Mouse (Mus musculus): ENCODE data around the gene Rest. TPM values are rescaled to one million over a fixed set of nuclear protein-coding genes. Genes with fewer than 3 reads are reported as not detected.

Rest gene
- polyA plus RNA-seq, 1 experiment from 2014 or later, result 7.4 TPM

- WGBS, result 92% methylated on average over 30 of the region's 30 CpGs
- Histone ChIP-seq H3K4me3 (ENCODE audit: low read depth, low read length) (no peak overlapping the region), H3K4me2 (ENCODE audit: low read length) (peak overlapping the region; percentile 81; the same call in 1 of the 2 replicates), H3K4me1 (ENCODE audit: control insufficient read depth, insufficient read depth, low read length) (no peaks in the 10 kb centered on the region; the same call in 1 of the 2 replicates), H3K36me3 (ENCODE audit: control insufficient read depth, insufficient read depth, low read length) (peaks cover 27% of the 10 kb centered on the region; the same call in 1 of the 2 replicates), H3K9me3 (replicated peaks; ENCODE audit: control insufficient read depth, low read length) (no peaks in the 10 kb centered on the region), H3K27ac (ENCODE audit: low read depth, low read length) (no peak overlapping the region), H3K27me3 (replicated peaks; ENCODE audit: control insufficient read depth, insufficient read depth, low read length) (no peaks in the 10 kb centered on the region), H3K9ac (ENCODE audit: low read length) (no peak overlapping the region)
- DNase-seq (ENCODE audit: low spot score), result no peak
- no peak for ATAC-seq
Measured at GRCm38 (mm10) chr5:77267957-77268624, 2.8 kb downstream of the Rest start.

GRCm38 (mm10) chr5:77269399-77269798, 4.1 kb downstream of the Rest start:
- no peaks in the 10 kb centered on the region; the same call in 1 of the 2 replicates for H3K4me1 ChIP-seq (ENCODE audit: control insufficient read depth, insufficient read depth, low read length)
- H3K9me3 ChIP-seq (replicated peaks; ENCODE audit: control insufficient read depth, low read length), result no peaks in the 10 kb centered on the region
- peaks cover 31% of the 10 kb centered on the region for H3K36me3 ChIP-seq (ENCODE audit: control insufficient read depth, insufficient read depth, low read length)
- no peak overlapping the region for H3K9ac ChIP-seq (ENCODE audit: low read length)
- H3K27me3 ChIP-seq (replicated peaks; ENCODE audit: control insufficient read depth, insufficient read depth, low read length), result no peaks in the 10 kb centered on the region
- H3K4me3 ChIP-seq (ENCODE audit: low read depth, low read length), result no peak overlapping the region
- DNase-seq (ENCODE audit: low spot score) (no peak), ATAC-seq (no peak)
- H3K4me2 ChIP-seq (ENCODE audit: low read length), result no peak overlapping the region
- H3K27ac ChIP-seq (ENCODE audit: low read depth, low read length), result no peak overlapping the region
- 78% methylated on average over 8 of the region's 8 CpGs for WGBS

GRCm38 (mm10) chr5:77273151-77273550, 7.9 kb downstream of the Rest start:
- 85% methylated on average over 7 of the region's 7 CpGs for WGBS
- no peak overlapping the region for H3K4me3 ChIP-seq (ENCODE audit: low read depth, low read length)
- H3K4me2 ChIP-seq (ENCODE audit: low read length), result no peak overlapping the region
- no peak overlapping the region for H3K9ac ChIP-seq (ENCODE audit: low read length)
- H3K27me3 ChIP-seq (replicated peaks; ENCODE audit: control insufficient read depth, insufficient read depth, low read length), result no peaks in the 10 kb centered on the region
- H3K27ac ChIP-seq (ENCODE audit: low read depth, low read length), result no peak overlapping the region
- no peaks in the 10 kb centered on the region for H3K9me3 ChIP-seq (replicated peaks; ENCODE audit: control insufficient read depth, low read length)
- H3K4me1 ChIP-seq (ENCODE audit: control insufficient read depth, insufficient read depth, low read length), result no peaks in the 10 kb centered on the region; the same call in 1 of the 2 replicates
- DNase-seq (ENCODE audit: low spot score), result no peak
- H3K36me3 ChIP-seq (ENCODE audit: control insufficient read depth, insufficient read depth, low read length), result peaks cover 52% of the 10 kb centered on the region
- no peak for ATAC-seq

GRCm38 (mm10) chr5:77275950-77276349, 10.7 kb downstream of the Rest start:
- no peak overlapping the region for H3K4me3 ChIP-seq (ENCODE audit: low read depth, low read length)
- H3K27me3 ChIP-seq (replicated peaks; ENCODE audit: control insufficient read depth, insufficient read depth, low read length), result no peaks in the 10 kb centered on the region
- no peak overlapping the region for H3K27ac ChIP-seq (ENCODE audit: low read depth, low read length)
- H3K9ac ChIP-seq (ENCODE audit: low read length), result no peak overlapping the region
- no peak overlapping the region for H3K4me2 ChIP-seq (ENCODE audit: low read length)
- H3K4me1 ChIP-seq (ENCODE audit: control insufficient read depth, insufficient read depth, low read length), result no peaks in the 10 kb centered on the region
- 89% methylated on average over 5 of the region's 5 CpGs for WGBS
- no peaks in the 10 kb centered on the region for H3K9me3 ChIP-seq (replicated peaks; ENCODE audit: control insufficient read depth, low read length)
- DNase-seq (ENCODE audit: low spot score) (peak; percentile 48), ATAC-seq (no peak)
- H3K36me3 ChIP-seq (ENCODE audit: control insufficient read depth, insufficient read depth, low read length), result peaks cover 42% of the 10 kb centered on the region

- H3K27ac ChIP-seq (ENCODE audit: low read depth, low read length), result no peak overlapping the region
- H3K4me3 ChIP-seq (ENCODE audit: low read depth, low read length), result no peak overlapping the region
- no peak overlapping the region for H3K9ac ChIP-seq (ENCODE audit: low read length)
- H3K36me3 ChIP-seq (ENCODE audit: control insufficient read depth, insufficient read depth, low read length), result peaks cover 48% of the 10 kb centered on the region
- H3K27me3 ChIP-seq (replicated peaks; ENCODE audit: control insufficient read depth, insufficient read depth, low read length), result no peaks in the 10 kb centered on the region
- 96% methylated on average over 6 of the region's 6 CpGs for WGBS
- H3K9me3 ChIP-seq (replicated peaks; ENCODE audit: control insufficient read depth, low read length), result no peaks in the 10 kb centered on the region
- no peaks in the 10 kb centered on the region for H3K4me1 ChIP-seq (ENCODE audit: control insufficient read depth, insufficient read depth, low read length)
- no peak overlapping the region for H3K4me2 ChIP-seq (ENCODE audit: low read length)
- DNase-seq (ENCODE audit: low spot score) (no peak), ATAC-seq (no peak)
Measured at GRCm38 (mm10) chr5:77277204-77277603, 11.9 kb downstream of the Rest start.

GRCm38 (mm10) chr5:77281518-77282174, 16.4 kb downstream of the Rest start:
- no peaks in the 10 kb centered on the region for H3K27me3 ChIP-seq (replicated peaks; ENCODE audit: control insufficient read depth, insufficient read depth, low read length)
- no peak for DNase-seq (ENCODE audit: low spot score)
- no peak overlapping the region for H3K4me2 ChIP-seq (ENCODE audit: low read length)
- H3K4me3 ChIP-seq (ENCODE audit: low read depth, low read length), result no peak overlapping the region
- no peak for ATAC-seq
- no peak overlapping the region for H3K9ac ChIP-seq (ENCODE audit: low read length)
- no peaks in the 10 kb centered on the region for H3K9me3 ChIP-seq (replicated peaks; ENCODE audit: control insufficient read depth, low read length)
- peaks cover 51% of the 10 kb centered on the region for H3K36me3 ChIP-seq (ENCODE audit: control insufficient read depth, insufficient read depth, low read length)
- H3K4me1 ChIP-seq (ENCODE audit: control insufficient read depth, insufficient read depth, low read length), result no peaks in the 10 kb centered on the region
- H3K27ac ChIP-seq (ENCODE audit: low read depth, low read length), result no peak overlapping the region
- WGBS, result 90% methylated on average over 20 of the region's 20 CpGs

- no peak overlapping the region for H3K4me3 ChIP-seq (ENCODE audit: low read depth, low read length)
- H3K4me2 ChIP-seq (ENCODE audit: low read length), result no peak overlapping the region
- no peak for ATAC-seq
- no peak overlapping the region for H3K27ac ChIP-seq (ENCODE audit: low read depth, low read length)
- H3K4me1 ChIP-seq (ENCODE audit: control insufficient read depth, insufficient read depth, low read length), result no peaks in the 10 kb centered on the region
- H3K9me3 ChIP-seq (replicated peaks; ENCODE audit: control insufficient read depth, low read length), result no peaks in the 10 kb centered on the region
- peak; percentile 25 for DNase-seq (ENCODE audit: low spot score)
- no peaks in the 10 kb centered on the region for H3K27me3 ChIP-seq (replicated peaks; ENCODE audit: control insufficient read depth, insufficient read depth, low read length)
- H3K36me3 ChIP-seq (ENCODE audit: control insufficient read depth, insufficient read depth, low read length), result peaks cover 47% of the 10 kb centered on the region
- WGBS, result 87% methylated on average over 9 of the region's 9 CpGs
- H3K9ac ChIP-seq (ENCODE audit: low read length), result no peak overlapping the region
Measured at GRCm38 (mm10) chr5:77282242-77282641, 17.0 kb downstream of the Rest start.

- H3K9me3 ChIP-seq (replicated peaks; ENCODE audit: control insufficient read depth, low read length), result no peaks in the 10 kb centered on the region
- H3K27ac ChIP-seq (ENCODE audit: low read depth, low read length), result no peak overlapping the region
- no peak for ATAC-seq
- no peaks in the 10 kb centered on the region for H3K4me1 ChIP-seq (ENCODE audit: control insufficient read depth, insufficient read depth, low read length)
- no peak overlapping the region for H3K4me2 ChIP-seq (ENCODE audit: low read length)
- no peaks in the 10 kb centered on the region for H3K27me3 ChIP-seq (replicated peaks; ENCODE audit: control insufficient read depth, insufficient read depth, low read length)
- H3K4me3 ChIP-seq (ENCODE audit: low read depth, low read length), result no peak overlapping the region
- WGBS, result 84% methylated on average over 7 of the region's 7 CpGs
- peaks cover 50% of the 10 kb centered on the region for H3K36me3 ChIP-seq (ENCODE audit: control insufficient read depth, insufficient read depth, low read length)
- no peak for DNase-seq (ENCODE audit: low spot score)
- H3K9ac ChIP-seq (ENCODE audit: low read length), result no peak overlapping the region
Measured at GRCm38 (mm10) chr5:77285685-77286084, 20.4 kb downstream of the Rest start.

- no peak overlapping the region for H3K27ac ChIP-seq (ENCODE audit: low read depth, low read length)
- no peak overlapping the region for H3K4me2 ChIP-seq (ENCODE audit: low read length)
- peaks cover 42% of the 10 kb centered on the region for H3K36me3 ChIP-seq (ENCODE audit: control insufficient read depth, insufficient read depth, low read length)
- no peak for ATAC-seq
- 61% methylated on average over 5 of the region's 5 CpGs for WGBS
- H3K9ac ChIP-seq (ENCODE audit: low read length), result no peak overlapping the region
- no peaks in the 10 kb centered on the region for H3K27me3 ChIP-seq (replicated peaks; ENCODE audit: control insufficient read depth, insufficient read depth, low read length)
- no peaks in the 10 kb centered on the region for H3K4me1 ChIP-seq (ENCODE audit: control insufficient read depth, insufficient read depth, low read length)
- no peaks in the 10 kb centered on the region for H3K9me3 ChIP-seq (replicated peaks; ENCODE audit: control insufficient read depth, low read length)
- H3K4me3 ChIP-seq (ENCODE audit: low read depth, low read length), result no peak overlapping the region
- no peak for DNase-seq (ENCODE audit: low spot score)
Measured at GRCm38 (mm10) chr5:77286904-77287303, 21.6 kb downstream of the Rest start.
